Mouse (Mus musculus) stomach, embryonic 15.5 days (tissue): ENCODE results near the gene Ivd. TPM values are rescaled to one million over a fixed set of nuclear protein-coding genes. Genes with fewer than 3 reads are reported as not detected.
A peak's percentile ranks its signal among the peaks of the same experiment; 100 is the strongest.

Source experiments
- ATAC-seq: fragments of 200-750 bp; cut with Nextera tagmentation; 2 replicates; pipeline ENCODE4 v1.8.0; 2017; ENCODE audit warnings: low read depth, moderate number of reproducible peaks, moderate TSS enrichment; ENCODE audit not compliant: insufficient read depth, low FRiP score
- H3K27ac ChIP-seq: fragments of 300-500 bp; sonication (generic); 2 replicates; pipeline ENCODE4 v1.5.1; 2015; ENCODE audit warnings: mild to moderate bottlenecking, inconsistent platforms
- H3K27me3 ChIP-seq: fragments of 300-500 bp; sonication (generic); replicated peaks from 2 replicates; pipeline ENCODE4 v1.6.1; 2015; ENCODE audit warnings: inconsistent platforms
- H3K36me3 ChIP-seq: fragments of 300-500 bp; sonication (generic); 2 replicates; pipeline ENCODE4 v1.6.1; 2015; ENCODE audit warnings: inconsistent platforms
- H3K4me1 ChIP-seq: fragments of 300-500 bp; sonication (generic); 2 replicates; pipeline ENCODE4 v1.6.1; 2015; ENCODE audit warnings: inconsistent platforms
- H3K4me2 ChIP-seq: fragments of 300-500 bp; sonication (generic); 2 replicates; pipeline ENCODE4 v1.6.1; 2015; ENCODE audit warnings: mild to moderate bottlenecking, inconsistent platforms
- H3K4me3 ChIP-seq: fragments of 300-500 bp; sonication (generic); replicated peaks from 2 replicates; pipeline ENCODE4 v1.5.1; 2015; ENCODE audit warnings: inconsistent platforms
- H3K9ac ChIP-seq: fragments of 300-500 bp; sonication (generic); 2 replicates; pipeline ENCODE4 v1.6.1; 2015; ENCODE audit warnings: inconsistent platforms
- H3K9me3 ChIP-seq: fragments of 300-500 bp; sonication (generic); 2 replicates; pipeline ENCODE4 v1.6.1; 2016; ENCODE audit warnings: inconsistent platforms
- WGBS: fragments of 180-500 bp; shearing (Covaris S2); methylation state at CpG from one replicate; pipeline ENCODE4 v1.1.7; 2015; 5-methylcytosine and 5-hydroxymethylcytosine counted together
- polyA plus RNA-seq: library from polyadenylated mRNA; unstranded; fragments of >200 nt; fragmentation: Nextera tagmentation; extraction: Ambion mirVana; gene quantifications from 2 replicates; pipeline ENCODE4 v1.2.1, GENCODE M21; 2015

The Ivd gene
- polyA plus RNA-seq, 1 experiment from 2014 or later, result 55.1 TPM

DNA sequence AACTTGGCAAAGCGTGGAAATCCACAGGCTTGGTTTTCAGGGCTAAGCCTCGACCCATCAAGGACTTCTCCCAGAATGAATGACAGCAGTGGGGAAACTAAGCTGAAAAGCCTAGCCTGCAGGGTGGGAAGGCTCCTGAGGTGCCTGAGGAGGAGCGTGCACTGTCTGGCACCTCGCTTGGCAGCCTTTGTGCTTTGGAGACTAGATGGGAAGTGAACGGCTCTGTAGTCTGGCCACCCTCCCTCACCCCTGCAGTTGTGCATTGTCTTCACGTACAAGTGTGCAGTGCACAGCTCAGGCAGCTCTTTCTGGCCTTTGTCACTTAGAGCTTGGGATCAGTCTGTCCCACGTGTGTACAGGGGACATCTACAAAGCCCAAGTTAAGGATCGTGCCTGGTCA lies 52.9 kb downstream of the Ivd start:
- Histone ChIP-seq H3K9me3 (no peaks in the 10 kb centered on the region), H3K36me3 (no peaks in the 10 kb centered on the region; the same call in 1 of the 2 replicates), H3K4me2 (no peak overlapping the region), H3K9ac (no peak overlapping the region), H3K27me3 (no peaks in the 10 kb centered on the region), H3K4me3 (no peak overlapping the region), H3K4me1 (peaks cover 19% of the 10 kb centered on the region), H3K27ac (no peak overlapping the region)
- 62% methylated on average over 8 of the region's 8 CpGs for WGBS
- ATAC-seq, result no peak

DNA sequence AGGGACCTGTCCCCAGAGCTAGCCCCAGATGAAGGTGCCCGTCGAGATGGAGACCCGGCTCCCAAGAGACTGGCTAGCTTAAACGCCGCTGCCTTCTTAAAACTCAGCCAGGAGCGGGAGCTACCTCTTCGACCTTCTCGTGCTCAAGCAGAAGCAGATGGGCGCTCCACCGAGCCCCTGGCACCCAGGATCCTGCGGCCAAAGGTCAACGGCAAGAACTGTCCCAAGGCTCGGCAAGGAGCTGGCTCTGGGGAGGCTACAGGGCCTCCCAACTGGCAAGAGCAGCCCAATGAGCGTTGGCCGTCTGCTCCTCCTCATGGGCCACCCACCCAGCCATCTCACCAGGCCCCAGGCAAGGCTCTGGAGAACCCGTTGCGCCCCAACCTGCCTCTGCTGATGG lies 54.7 kb downstream of the Ivd start:
- Histone ChIP-seq H3K27me3 (no peaks in the 10 kb centered on the region), H3K27ac (no peak overlapping the region), H3K4me3 (no peak overlapping the region), H3K4me1 (peaks cover 19% of the 10 kb centered on the region), H3K9me3 (no peaks in the 10 kb centered on the region), H3K4me2 (no peak overlapping the region), H3K36me3 (peaks cover 10% of the 10 kb centered on the region; the same call in 1 of the 2 replicates), H3K9ac (no peak overlapping the region)
- 90% methylated on average over 17 of the region's 17 CpGs for WGBS
- ATAC-seq, result no peak

DNA sequence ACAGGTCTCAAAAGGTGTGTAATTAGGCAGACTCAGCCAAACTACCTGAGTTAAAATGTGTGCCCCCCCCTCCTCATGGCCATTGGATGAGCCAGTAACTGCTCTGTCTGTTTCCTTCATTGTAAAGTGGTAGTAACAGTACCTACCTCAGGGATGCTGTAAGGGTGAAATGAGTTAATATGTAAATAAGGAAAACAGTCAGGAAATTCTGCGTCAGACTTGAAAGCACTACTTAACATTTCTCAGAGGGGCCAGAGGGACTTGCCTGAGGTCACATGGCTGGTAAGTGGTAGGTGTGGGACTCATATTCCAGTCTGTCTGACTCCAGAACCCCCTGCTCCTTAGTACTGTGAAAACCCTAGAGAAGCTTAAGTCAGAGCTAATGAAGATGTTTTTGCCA lies 56.8 kb downstream of the Ivd start:
- H3K4me1 ChIP-seq, result peaks cover 12% of the 10 kb centered on the region
- H3K9ac ChIP-seq, result no peak overlapping the region
- H3K4me3 ChIP-seq, result no peak overlapping the region
- H3K36me3 ChIP-seq, result peaks cover 15% of the 10 kb centered on the region; the same call in 1 of the 2 replicates
- no peak overlapping the region for H3K27ac ChIP-seq
- no peaks in the 10 kb centered on the region for H3K27me3 ChIP-seq
- H3K4me2 ChIP-seq, result no peak overlapping the region
- H3K9me3 ChIP-seq, result no peaks in the 10 kb centered on the region
- ATAC-seq, result no peak
- WGBS, result 44% methylated on average over 1 of the region's 1 CpGs

DNA sequence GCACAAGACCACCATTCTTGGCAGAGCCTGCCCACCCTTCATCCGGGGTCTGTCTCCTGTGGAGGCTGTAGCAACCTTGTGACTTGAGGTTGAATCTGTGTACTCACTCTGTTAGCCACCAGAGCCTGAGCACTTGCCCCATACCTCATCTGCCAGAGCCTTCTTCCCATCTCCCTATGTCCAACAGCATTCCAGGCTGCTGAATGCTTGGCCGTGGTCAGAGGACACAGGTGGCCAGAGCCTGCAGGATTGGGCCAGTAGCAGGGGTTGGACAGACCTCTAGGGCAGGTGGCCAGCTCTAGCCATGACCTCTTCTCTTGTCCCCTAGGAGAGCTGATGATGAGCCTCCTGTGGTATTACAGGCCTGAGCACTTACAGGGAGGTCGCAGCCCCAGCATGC lies 58.7 kb downstream of the Ivd start:
- no peak overlapping the region for H3K27ac ChIP-seq
- no peak overlapping the region for H3K4me3 ChIP-seq
- 0 out of 2 replicates have a peak, but pooled peaks cover under 1% of the 10 kb centered on the region for H3K4me1 ChIP-seq
- no peaks in the 10 kb centered on the region for H3K9me3 ChIP-seq
- ATAC-seq, result no peak
- no peaks in the 10 kb centered on the region for H3K27me3 ChIP-seq
- no peak overlapping the region for H3K4me2 ChIP-seq
- peaks cover 17% of the 10 kb centered on the region; the same call in 1 of the 2 replicates for H3K36me3 ChIP-seq
- H3K9ac ChIP-seq, result no peak overlapping the region
- 74% methylated on average over 3 of the region's 3 CpGs for WGBS

DNA sequence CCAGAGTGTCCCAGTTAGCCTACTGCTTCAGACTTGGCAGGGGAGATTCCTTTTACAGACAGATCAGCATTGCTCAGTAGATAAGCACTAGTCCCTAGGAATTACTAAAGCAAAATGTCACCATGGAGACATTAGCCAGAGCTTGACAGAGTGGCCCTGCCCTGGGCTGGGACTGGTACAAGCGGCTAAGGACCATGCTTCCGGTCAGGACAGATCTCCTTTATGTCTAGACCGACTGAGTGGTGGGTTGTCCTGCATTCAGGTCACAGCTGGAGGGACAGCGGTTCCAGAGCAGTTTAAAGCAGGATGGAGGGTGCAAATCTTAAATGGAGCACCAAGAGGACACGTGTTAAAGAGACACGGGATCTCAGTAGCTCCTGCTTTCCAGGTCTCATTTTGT lies 64.2 kb downstream of the Ivd start:
- ATAC-seq, result peak; percentile 24; the same call in 1 of the 2 replicates
- WGBS, result under 1% methylated on average over 6 of the region's 6 CpGs
- no peaks in the 10 kb centered on the region for H3K27me3 ChIP-seq
- H3K4me1 ChIP-seq, result peaks cover 19% of the 10 kb centered on the region; the same call in 1 of the 2 replicates
- H3K9me3 ChIP-seq, result no peaks in the 10 kb centered on the region
- peak overlapping the region; percentile 93; the same call in 1 of the 2 replicates for H3K9ac ChIP-seq
- H3K4me2 ChIP-seq, result peak overlapping the region; percentile 91
- H3K36me3 ChIP-seq, result peaks cover 7% of the 10 kb centered on the region; the same call in 1 of the 2 replicates
- no peak overlapping the region for H3K27ac ChIP-seq
- H3K4me3 ChIP-seq, result peak overlapping the region; percentile 87

DNA sequence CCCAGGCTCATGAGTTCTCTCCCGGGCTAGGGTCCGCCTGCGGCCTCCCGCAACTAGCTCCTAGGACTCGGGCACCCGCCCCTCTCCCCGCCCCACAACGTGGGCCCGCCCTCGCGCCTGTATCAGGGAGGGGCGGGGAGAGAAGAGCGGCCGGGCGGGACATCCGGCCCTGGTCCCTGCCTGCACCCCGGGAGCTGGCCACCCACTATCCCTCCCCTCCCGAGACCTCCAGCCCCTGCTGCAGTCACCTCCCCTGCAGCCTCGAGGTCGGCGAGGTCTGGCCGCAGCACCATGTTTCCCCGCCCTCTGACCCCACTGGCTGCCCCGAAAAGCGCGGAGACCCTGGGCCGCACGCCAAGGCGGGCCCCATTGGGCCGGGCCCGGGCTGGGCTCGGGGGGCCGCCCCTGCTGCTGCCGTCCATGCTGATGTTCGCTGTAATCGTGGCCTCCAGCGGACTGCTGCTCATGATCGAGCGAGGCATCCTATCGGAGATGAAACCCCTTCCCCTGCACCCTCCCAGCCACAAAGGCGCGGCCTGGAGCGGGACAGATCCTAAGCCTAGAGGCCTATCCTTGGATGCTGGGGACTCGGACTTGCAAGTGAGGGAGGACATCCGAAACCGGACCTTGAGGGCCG lies 64.7 kb downstream of the Ivd start, which contains the start of gene Chst14:
Gene Chst14, plus strand, starts transcription at position 136 of the 637 bp plus-strand sequence.
- Histone ChIP-seq H3K9ac (peak within 1 kb of the TSS; percentile 93), H3K36me3 (peaks cover 7% of the 10 kb centered on the region; the same call in 1 of the 2 replicates), H3K9me3 (no peaks in the 10 kb centered on the region), H3K27ac (peak within 1 kb of the TSS; percentile 75), H3K4me3 (peak within 1 kb of the TSS; percentile 87), H3K27me3 (no peaks in the 10 kb centered on the region), H3K4me2 (peak within 1 kb of the TSS; percentile 91), H3K4me1 (peaks cover 19% of the 10 kb centered on the region; the same call in 1 of the 2 replicates)
- peak; percentile 91 for ATAC-seq
- under 1% methylated on average over 44 of the region's 47 CpGs for WGBS

DNA sequence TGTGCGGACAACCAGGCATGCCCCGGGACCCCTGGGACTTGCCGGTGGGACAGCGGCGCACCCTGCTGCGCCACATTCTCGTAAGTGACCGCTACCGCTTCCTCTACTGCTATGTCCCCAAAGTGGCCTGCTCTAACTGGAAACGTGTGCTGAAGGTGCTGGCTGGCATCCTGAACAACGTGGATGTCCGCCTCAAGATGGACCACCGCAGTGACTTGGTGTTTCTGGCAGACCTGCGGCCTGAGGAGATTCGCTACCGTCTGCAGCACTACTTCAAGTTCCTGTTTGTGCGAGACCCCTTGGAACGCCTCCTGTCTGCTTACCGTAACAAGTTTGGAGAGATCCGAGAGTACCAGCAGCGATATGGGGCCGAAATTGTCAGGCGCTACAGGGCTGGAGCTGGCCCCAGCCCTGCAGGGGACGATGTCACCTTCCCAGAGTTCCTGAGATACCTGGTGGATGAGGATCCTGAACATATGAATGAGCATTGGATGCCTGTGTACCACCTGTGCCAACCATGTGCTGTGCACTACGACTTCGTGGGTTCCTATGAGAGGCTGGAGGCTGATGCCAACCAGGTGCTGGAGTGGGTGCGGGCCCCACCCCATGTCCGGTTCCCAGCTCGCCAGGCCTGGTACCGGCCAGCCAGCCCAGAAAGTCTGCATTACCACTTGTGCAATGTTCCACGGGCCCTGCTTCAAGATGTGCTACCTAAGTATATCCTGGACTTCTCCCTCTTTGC lies 65.4 kb downstream of the Ivd start:
- peak overlapping the region; percentile 75 for H3K27ac ChIP-seq
- H3K4me2 ChIP-seq, result peak overlapping the region; percentile 91
- peaks cover 7% of the 10 kb centered on the region; the same call in 1 of the 2 replicates for H3K36me3 ChIP-seq
- no peaks in the 10 kb centered on the region for H3K9me3 ChIP-seq
- no peak for ATAC-seq
- WGBS, result 28% methylated on average over 31 of the region's 31 CpGs
- H3K4me1 ChIP-seq, result peaks cover 19% of the 10 kb centered on the region; the same call in 1 of the 2 replicates
- no peaks in the 10 kb centered on the region for H3K27me3 ChIP-seq
- peak overlapping the region; percentile 93 for H3K9ac ChIP-seq
- peak overlapping the region; percentile 87 for H3K4me3 ChIP-seq

Other genes starting within 250 kb of the Ivd start
- gene Pak6, start 198.7 kb upstream of the Ivd start, polyA plus RNA-seq, result 3.6 and 4.8 TPM in 2 replicates
- gene Ankrd63, start 158.0 kb upstream of the Ivd start, polyA plus RNA-seq, result 0.04 and 0.08 TPM in 2 replicates
- gene Plcb2, start 133.5 kb upstream of the Ivd start, polyA plus RNA-seq, result 1.5 and 1.8 TPM in 2 replicates
- 22.6 and 23.1 TPM in 2 replicates for gene Inafm2, start 116.2 kb upstream of the Ivd start, polyA plus RNA-seq
- gene Ccdc9b, start 99.3 kb upstream of the Ivd start, polyA plus RNA-seq, result 1.4 and 1.5 TPM in 2 replicates
- gene Phgr1, start 89.2 kb upstream of the Ivd start, polyA plus RNA-seq, result 28.1 and 31.4 TPM in 2 replicates
- gene Disp2, start 82.2 kb upstream of the Ivd start, polyA plus RNA-seq, result 2.8 and 3.3 TPM in 2 replicates
- gene Knstrn, start 48.0 kb upstream of the Ivd start, polyA plus RNA-seq, result 88.1 and 91.5 TPM in 2 replicates
- gene Bahd1, start 38.4 kb downstream of the Ivd start, polyA plus RNA-seq, result 5.7 TPM in 2 replicates
- 26.3 and 26.9 TPM in 2 replicates for gene Chst14, start 64.5 kb downstream of the Ivd start, polyA plus RNA-seq
- 22.3 and 24.7 TPM in 2 replicates for gene Ccdc32, start 167.4 kb downstream of the Ivd start, polyA plus RNA-seq
- 3.9 and 4.1 TPM in 2 replicates for gene Rpusd2, start 172.8 kb downstream of the Ivd start, polyA plus RNA-seq
- gene Knl1, start 185.2 kb downstream of the Ivd start, polyA plus RNA-seq, result 52.2 and 57.6 TPM in 2 replicates